Mouse (Mus musculus) inflammation-experienced regulatory T-cells, adult 6 months (primary cell): Measurements from ENCODE around the gene 4430402I18Rik. TPM values are rescaled to one million over a fixed set of nuclear protein-coding genes. Genes with fewer than 3 reads are reported as not detected.

Experiments
- ATAC-seq: one replicate; pipeline ENCODE4 v1.8.0; 2017
- polyA plus RNA-seq, 3 experiments: library from polyadenylated mRNA; unstranded; fragments of 100-300 nt; shearing (Covaris generic); gene quantifications; one replicate each; pipeline ENCODE4 v1.2.1; 2017

4430402I18Rik gene
- polyA plus RNA-seq, 3 experiments from 2014 or later = not detected

DNA sequence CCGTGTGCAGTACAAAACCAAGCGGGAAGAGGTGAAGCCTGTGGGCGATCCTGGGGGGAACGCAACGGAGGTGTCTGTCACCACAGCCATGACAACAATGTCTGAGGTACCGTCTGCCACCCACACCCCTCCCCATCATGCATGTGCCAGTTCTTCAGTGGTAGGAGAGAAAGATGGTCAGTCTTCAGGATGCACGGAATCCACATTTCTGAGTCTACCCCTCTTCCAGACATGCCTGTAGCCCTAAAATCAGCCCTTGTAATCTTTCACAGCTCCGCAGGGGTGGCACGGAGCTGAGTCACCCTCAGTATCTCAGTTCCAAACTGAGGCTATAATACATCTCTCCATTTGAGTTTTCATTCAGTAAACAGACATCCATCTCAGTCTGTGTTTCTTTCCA is 70.1 kb downstream of the 4430402I18Rik start:
- ATAC-seq = no peak

DNA sequence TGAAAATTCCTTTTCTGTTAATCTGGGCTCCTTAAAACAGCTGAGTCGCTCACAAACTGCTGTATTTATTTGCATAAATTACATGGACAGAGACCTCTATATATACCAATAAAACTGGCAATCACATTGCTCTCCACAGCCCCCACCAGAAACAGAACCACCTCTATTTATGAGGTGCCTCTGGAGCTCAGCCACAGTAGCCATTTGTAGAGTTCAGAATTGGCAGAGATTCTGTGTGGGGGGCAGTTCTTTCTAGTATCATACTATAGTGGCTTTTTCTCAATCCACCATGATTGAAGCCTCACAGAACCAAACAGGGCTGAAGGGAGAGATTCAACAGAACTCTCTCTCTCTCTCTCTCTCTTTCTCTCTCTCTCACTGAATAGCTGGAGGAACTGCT is 71.0 kb downstream of the 4430402I18Rik start:
- ATAC-seq = no peak

DNA sequence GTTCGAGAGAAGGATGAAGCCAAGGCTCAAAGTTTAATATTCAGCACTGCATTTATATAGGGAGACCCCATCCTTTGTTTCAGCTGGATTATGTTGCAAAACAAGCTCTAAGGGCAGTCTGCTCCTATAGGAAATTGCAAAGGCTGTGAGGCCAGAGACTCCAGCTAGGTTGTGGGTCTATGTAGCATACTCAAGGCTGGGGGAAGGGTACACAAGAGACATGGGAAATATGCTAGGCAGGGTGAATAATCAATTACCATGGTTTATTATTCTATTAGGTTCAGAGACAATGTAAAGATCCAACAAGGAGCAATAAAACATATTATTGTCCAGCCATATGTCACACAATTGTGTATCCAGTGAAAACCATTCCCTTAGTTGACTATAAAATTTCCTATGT is 75.7 kb downstream of the 4430402I18Rik start:
- no peak for ATAC-seq

DNA sequence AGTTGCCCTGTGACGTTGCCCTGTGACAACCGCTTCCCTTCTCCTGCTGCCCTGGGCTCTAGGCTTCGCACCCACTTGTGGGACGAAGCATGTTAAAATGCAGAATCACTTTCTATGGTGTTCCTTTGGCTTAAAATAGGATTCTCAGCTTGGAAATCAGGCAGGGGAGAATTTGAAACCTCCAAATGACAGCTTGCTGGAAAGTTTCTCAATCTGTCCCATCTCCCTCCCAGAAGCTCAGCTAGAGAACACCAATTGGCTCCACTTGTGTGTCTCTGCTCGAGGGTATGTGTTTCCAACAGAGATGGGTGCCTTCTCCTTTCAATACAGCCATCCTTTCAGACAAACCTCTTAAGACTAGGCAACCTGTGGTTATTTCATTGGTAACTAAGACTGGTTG is 76.4 kb downstream of the 4430402I18Rik start:
- no peak for ATAC-seq

GRCm38 (mm10) chr19:28889251-28889650 is 78.3 kb downstream of the 4430402I18Rik start:
- no peak for ATAC-seq

GRCm38 (mm10) chr19:28888496-28888895 is 79.1 kb downstream of the 4430402I18Rik start:
- ATAC-seq = no peak

GRCm38 (mm10) chr19:28883126-28883525 is 84.5 kb downstream of the 4430402I18Rik start:
- no peak for ATAC-seq

DNA sequence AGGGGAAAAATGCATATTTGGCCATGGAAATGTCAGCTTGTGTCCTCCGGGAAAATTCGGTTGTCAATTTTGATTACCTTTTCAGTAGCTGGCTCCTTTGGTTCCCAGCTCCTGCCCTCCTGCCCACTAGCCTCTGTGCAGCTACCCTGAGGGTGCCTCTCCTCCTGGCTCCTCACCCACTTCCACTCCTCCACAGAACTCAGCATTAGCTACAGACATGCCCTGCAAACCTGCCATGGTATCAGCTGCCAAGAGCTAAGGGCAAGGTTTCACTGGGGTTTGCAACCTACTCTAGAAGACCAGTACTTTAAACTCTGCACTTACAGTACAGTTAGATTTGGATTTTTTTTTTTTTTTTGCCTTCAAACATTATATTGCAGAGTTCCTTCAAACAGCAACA is 88.1 kb downstream of the 4430402I18Rik start:
- ATAC-seq = no peak

DNA sequence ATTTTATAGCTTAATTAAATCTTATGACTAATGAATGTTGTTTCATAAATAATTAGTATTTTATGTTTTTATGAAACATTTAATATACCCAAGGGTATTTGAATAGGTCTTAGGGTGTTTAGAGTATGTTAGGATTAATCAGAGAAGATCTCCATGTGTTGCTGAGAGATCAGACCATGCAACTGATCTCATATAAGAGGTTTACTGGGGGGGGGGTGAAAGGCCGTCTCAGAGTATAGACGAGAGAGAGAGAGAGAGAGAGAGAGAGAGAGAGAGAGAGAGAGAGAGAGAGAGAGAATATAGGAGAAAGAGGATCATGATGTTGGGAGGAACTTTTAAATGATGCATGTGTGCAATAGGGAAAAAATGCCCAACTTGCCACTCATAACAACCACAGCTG is 97.2 kb downstream of the 4430402I18Rik start:
- no peak for ATAC-seq

- ATAC-seq = no peak
These were observed 98.2 kb downstream of the 4430402I18Rik start for GRCm38 (mm10) chr19:28869251-28869855.

- ATAC-seq = no peak
These were observed 102.1 kb downstream of the 4430402I18Rik start for GRCm38 (mm10) chr19:28865501-28865900.

GRCm38 (mm10) chr19:28864981-28865380 is 102.6 kb downstream of the 4430402I18Rik start:
- no peak for ATAC-seq

GRCm38 (mm10) chr19:28863626-28864025 is 104.0 kb downstream of the 4430402I18Rik start:
- ATAC-seq = no peak

- ATAC-seq = no peak
These were observed 107.4 kb downstream of the 4430402I18Rik start for GRCm38 (mm10) chr19:28860246-28860645.

GRCm38 (mm10) chr19:28854831-28855230 is 112.8 kb downstream of the 4430402I18Rik start:
- ATAC-seq = no peak

- ATAC-seq = no peak
These were observed 115.6 kb downstream of the 4430402I18Rik start for GRCm38 (mm10) chr19:28852001-28852400.

DNA sequence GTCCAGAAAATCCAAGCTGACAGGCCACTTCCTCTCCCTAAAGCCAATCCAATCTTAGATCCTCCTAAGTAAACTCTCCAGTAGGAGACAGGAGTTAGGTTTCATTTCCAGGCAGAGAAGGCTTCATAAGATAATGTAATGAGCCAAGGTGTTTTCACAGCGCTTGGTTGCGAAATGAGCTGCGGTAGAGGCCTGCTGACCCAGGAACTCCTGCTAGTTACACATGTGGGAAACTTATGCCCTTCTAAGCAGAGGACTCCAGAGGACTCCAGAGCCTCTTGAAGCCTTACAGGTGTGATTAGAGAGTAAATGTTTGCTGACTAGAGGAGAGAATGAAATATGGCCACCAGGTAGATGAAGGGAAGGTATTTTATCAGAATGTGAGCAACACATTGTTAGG is 117.1 kb downstream of the 4430402I18Rik start:
- ATAC-seq = no peak

DNA sequence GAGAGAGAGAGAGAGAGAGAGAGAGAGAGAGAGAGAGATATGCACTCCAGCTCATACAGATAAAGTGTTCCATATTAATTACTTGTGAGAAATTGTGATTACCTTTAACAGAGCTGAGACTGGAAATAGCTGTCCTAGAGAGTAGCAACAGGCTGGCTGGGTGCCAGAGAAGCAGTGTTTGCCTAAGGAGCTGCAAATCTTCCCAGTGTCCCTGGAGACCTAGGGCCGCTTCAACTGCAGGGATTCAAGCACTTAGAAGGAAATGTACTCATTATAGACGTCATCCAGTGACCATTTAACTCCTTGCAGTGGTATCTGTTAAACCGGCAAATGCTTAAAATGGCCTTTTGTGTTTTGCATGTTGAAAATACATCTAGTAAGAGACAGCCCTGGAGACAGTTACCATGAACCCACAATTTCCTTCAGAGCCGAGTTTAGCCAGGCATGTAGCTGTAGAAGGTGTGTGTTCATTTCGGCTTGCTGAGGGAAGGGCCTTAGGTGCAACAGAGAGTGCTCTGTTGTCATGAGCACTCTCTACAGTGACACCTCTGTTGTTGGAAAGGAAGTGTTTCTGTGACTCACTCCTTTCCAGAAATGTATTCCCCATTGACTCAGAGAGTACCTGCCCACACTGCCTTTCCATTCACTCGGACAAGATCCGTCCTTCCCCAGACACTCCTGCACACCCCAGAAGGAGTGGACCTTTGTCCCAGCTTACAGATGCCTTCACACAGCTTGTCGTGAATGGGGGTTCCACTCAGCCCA is 122.5 kb downstream of the 4430402I18Rik start:
- no peak for ATAC-seq

Other genes starting within 250 kb of the 4430402I18Rik start
- not detected for gene Slc1a1, start 132.8 kb downstream of the 4430402I18Rik start, polyA plus RNA-seq
- gene Plpp6, start 3.8 kb downstream of the 4430402I18Rik start, polyA plus RNA-seq = 1 to 10 TPM; 1.1 to 1.3 (median 1.1) TPM
- 10 to 100 TPM; 32.8 to 35.6 (median 33.4) TPM for gene Cdc37l1, start 22.6 kb upstream of the 4430402I18Rik start, polyA plus RNA-seq
- 10 to 100 TPM; 13.7 to 24.2 (median 17.2) TPM for gene Ak3, start 80.2 kb upstream of the 4430402I18Rik start, polyA plus RNA-seq
- 10 to 100 TPM; 21.7 to 27.0 (median 22.1) TPM for gene Rcl1, start 133.6 kb upstream of the 4430402I18Rik start, polyA plus RNA-seq